Mouse (Mus musculus): ENCODE data around the gene Iqcc. TPM values are rescaled to one million over a fixed set of nuclear protein-coding genes. Genes with fewer than 3 reads are reported as not detected.
A peak's percentile ranks its signal among the peaks of the same experiment; 100 is the strongest.

Gene Iqcc
- polyA plus RNA-seq, 1 experiment from 2014 or later: 23.6 TPM

- ATAC-seq (replicated peaks; ENCODE audit: low FRiP score): no peak
- Histone ChIP-seq H3K27ac (ENCODE audit: low read depth, low read length) (no peak overlapping the region), H3K4me2 (no peak overlapping the region), H3K4me3 (ENCODE audit: low read depth, low read length) (no peak overlapping the region), H3K4me1 (replicated peaks; ENCODE audit: control insufficient read depth, insufficient read depth, low read length) (peaks cover 7% of the 10 kb centered on the region), H3K9me3 (ENCODE audit: control insufficient read depth, low read length) (no peaks in the 10 kb centered on the region), H3K9ac (ENCODE audit: low read depth, low read length) (no peak overlapping the region), H3K27me3 (replicated peaks; ENCODE audit: control insufficient read depth, insufficient read depth, low read length) (no peaks in the 10 kb centered on the region), H3K36me3 (ENCODE audit: control insufficient read depth, insufficient read depth, low read length) (no peaks in the 10 kb centered on the region)
- DNase-seq (ENCODE audit: low spot score): no peak
- WGBS: 72% methylated on average over 7 of the region's 7 CpGs
These were observed 38.6 kb downstream of the Iqcc start for GRCm38 (mm10) chr4:129580347-129580746.

- no peaks in the 10 kb centered on the region for H3K36me3 ChIP-seq (ENCODE audit: control insufficient read depth, insufficient read depth, low read length)
- H3K27ac ChIP-seq (ENCODE audit: low read depth, low read length): no peak within 1 kb of the TSS
- no peak within 1 kb of the TSS; the same call in 1 of the 2 replicates for H3K9ac ChIP-seq (ENCODE audit: low read depth, low read length)
- no peaks in the 10 kb centered on the region for H3K27me3 ChIP-seq (replicated peaks; ENCODE audit: control insufficient read depth, insufficient read depth, low read length)
- H3K4me3 ChIP-seq (ENCODE audit: low read depth, low read length): no peak within 1 kb of the TSS
- ATAC-seq (replicated peaks; ENCODE audit: low FRiP score) (no peak), DNase-seq (ENCODE audit: low spot score) (no peak)
- H3K4me1 ChIP-seq (replicated peaks; ENCODE audit: control insufficient read depth, insufficient read depth, low read length): peaks cover 4% of the 10 kb centered on the region
- H3K4me2 ChIP-seq: peak within 1 kb of the TSS; percentile 42
- no peaks in the 10 kb centered on the region for H3K9me3 ChIP-seq (ENCODE audit: control insufficient read depth, low read length)
- 63% methylated on average over 5 of the region's 5 CpGs for WGBS
These were observed 40.4 kb downstream of the Iqcc start, which contains the start of gene Fam167b for GRCm38 (mm10) chr4:129578466-129578865. Gene Fam167b, minus strand, starts transcription at chr4:129578549.

GRCm38 (mm10) chr4:129577688-129578087 is 41.2 kb downstream of the Iqcc start:
- no peak overlapping the region for H3K4me3 ChIP-seq (ENCODE audit: low read depth, low read length)
- H3K27me3 ChIP-seq (replicated peaks; ENCODE audit: control insufficient read depth, insufficient read depth, low read length): no peaks in the 10 kb centered on the region
- no peaks in the 10 kb centered on the region for H3K9me3 ChIP-seq (ENCODE audit: control insufficient read depth, low read length)
- no peaks in the 10 kb centered on the region for H3K36me3 ChIP-seq (ENCODE audit: control insufficient read depth, insufficient read depth, low read length)
- H3K4me2 ChIP-seq: peak overlapping the region; percentile 42; the same call in 1 of the 2 replicates
- no peak overlapping the region for H3K27ac ChIP-seq (ENCODE audit: low read depth, low read length)
- WGBS: 73% methylated on average over 7 of the region's 7 CpGs
- DNase-seq (ENCODE audit: low spot score): no peak
- H3K9ac ChIP-seq (ENCODE audit: low read depth, low read length): no peak overlapping the region; the same call in 1 of the 2 replicates
- peaks cover 4% of the 10 kb centered on the region for H3K4me1 ChIP-seq (replicated peaks; ENCODE audit: control insufficient read depth, insufficient read depth, low read length)
- ATAC-seq (replicated peaks; ENCODE audit: low FRiP score): no peak

- 36% methylated on average over 21 of the region's 21 CpGs for WGBS
- Histone ChIP-seq H3K9me3 (ENCODE audit: control insufficient read depth, low read length) (no peaks in the 10 kb centered on the region), H3K27ac (ENCODE audit: low read depth, low read length) (no peak overlapping the region), H3K36me3 (ENCODE audit: control insufficient read depth, insufficient read depth, low read length) (no peaks in the 10 kb centered on the region), H3K9ac (ENCODE audit: low read depth, low read length) (no peak overlapping the region), H3K4me2 (peak overlapping the region; percentile 42), H3K4me3 (ENCODE audit: low read depth, low read length) (no peak overlapping the region; the same call in 1 of the 2 replicates), H3K4me1 (replicated peaks; ENCODE audit: control insufficient read depth, insufficient read depth, low read length) (peaks cover 4% of the 10 kb centered on the region), H3K27me3 (replicated peaks; ENCODE audit: control insufficient read depth, insufficient read depth, low read length) (no peaks in the 10 kb centered on the region)
- DNase-seq (ENCODE audit: low spot score) (peak; percentile 56), ATAC-seq (replicated peaks; ENCODE audit: low FRiP score) (no peak)
These were observed 41.9 kb downstream of the Iqcc start for GRCm38 (mm10) chr4:129576863-129577491.

GRCm38 (mm10) chr4:129575171-129575844 is 43.6 kb downstream of the Iqcc start:
- ATAC-seq (replicated peaks; ENCODE audit: low FRiP score): no peak
- 39% methylated on average over 7 of the region's 8 CpGs for WGBS

GRCm38 (mm10) chr4:129573430-129573829 is 45.5 kb downstream of the Iqcc start, which contains the start of gene Lck:
Gene Lck, minus strand, starts transcription at chr4:129573641.
- no peaks in the 10 kb centered on the region for H3K36me3 ChIP-seq (ENCODE audit: control insufficient read depth, insufficient read depth, low read length)
- 66% methylated on average over 8 of the region's 8 CpGs for WGBS
- ATAC-seq (replicated peaks; ENCODE audit: low FRiP score) (no peak), DNase-seq (ENCODE audit: low spot score) (no peak)
- H3K27me3 ChIP-seq (replicated peaks; ENCODE audit: control insufficient read depth, insufficient read depth, low read length): no peaks in the 10 kb centered on the region
- H3K9me3 ChIP-seq (ENCODE audit: control insufficient read depth, low read length): no peaks in the 10 kb centered on the region
- H3K27ac ChIP-seq (ENCODE audit: low read depth, low read length): peak within 1 kb of the TSS; percentile 53; the same call in 1 of the 2 replicates
- no peak within 1 kb of the TSS for H3K4me2 ChIP-seq
- peaks cover 4% of the 10 kb centered on the region for H3K4me1 ChIP-seq (replicated peaks; ENCODE audit: control insufficient read depth, insufficient read depth, low read length)
- no peak within 1 kb of the TSS for H3K4me3 ChIP-seq (ENCODE audit: low read depth, low read length)
- H3K9ac ChIP-seq (ENCODE audit: low read depth, low read length): no peak within 1 kb of the TSS

More at GRCm38 (mm10) chr4:129575171-129575844, 43.6 kb downstream of the Iqcc start:
- no peak overlapping the region for H3K9ac ChIP-seq (ENCODE audit: low read depth, low read length)
- H3K27ac ChIP-seq (ENCODE audit: low read depth, low read length): no peak overlapping the region; the same call in 1 of the 2 replicates
- H3K9me3 ChIP-seq (ENCODE audit: control insufficient read depth, low read length): no peaks in the 10 kb centered on the region
- H3K4me1 ChIP-seq (replicated peaks; ENCODE audit: control insufficient read depth, insufficient read depth, low read length): peaks cover 4% of the 10 kb centered on the region
- no peaks in the 10 kb centered on the region for H3K27me3 ChIP-seq (replicated peaks; ENCODE audit: control insufficient read depth, insufficient read depth, low read length)
- H3K4me3 ChIP-seq (ENCODE audit: low read depth, low read length): no peak overlapping the region
- DNase-seq (ENCODE audit: low spot score): no peak
- H3K36me3 ChIP-seq (ENCODE audit: control insufficient read depth, insufficient read depth, low read length): no peaks in the 10 kb centered on the region
- peak overlapping the region; percentile 19; the same call in 1 of the 2 replicates for H3K4me2 ChIP-seq

- Histone ChIP-seq H3K27me3 (replicated peaks; ENCODE audit: control insufficient read depth, insufficient read depth, low read length) (no peaks in the 10 kb centered on the region), H3K9ac (ENCODE audit: low read depth, low read length) (no peak overlapping the region), H3K4me1 (replicated peaks; ENCODE audit: control insufficient read depth, insufficient read depth, low read length) (peaks cover 4% of the 10 kb centered on the region), H3K36me3 (ENCODE audit: control insufficient read depth, insufficient read depth, low read length) (no peaks in the 10 kb centered on the region), H3K4me2 (no peak overlapping the region), H3K9me3 (ENCODE audit: control insufficient read depth, low read length) (no peaks in the 10 kb centered on the region), H3K4me3 (ENCODE audit: low read depth, low read length) (no peak overlapping the region), H3K27ac (ENCODE audit: low read depth, low read length) (peak overlapping the region; percentile 53; the same call in 1 of the 2 replicates)
- DNase-seq (ENCODE audit: low spot score): no peak
- WGBS: 95% methylated on average over 4 of the region's 4 CpGs
- ATAC-seq (replicated peaks; ENCODE audit: low FRiP score): no peak
These were observed 45.9 kb downstream of the Iqcc start for GRCm38 (mm10) chr4:129573093-129573370.

- Histone ChIP-seq H3K36me3 (ENCODE audit: control insufficient read depth, insufficient read depth, low read length) (no peaks in the 10 kb centered on the region), H3K9me3 (ENCODE audit: control insufficient read depth, low read length) (no peaks in the 10 kb centered on the region), H3K27ac (ENCODE audit: low read depth, low read length) (peak overlapping the region; percentile 53; the same call in 1 of the 2 replicates), H3K4me3 (ENCODE audit: low read depth, low read length) (no peak overlapping the region), H3K4me2 (no peak overlapping the region), H3K4me1 (replicated peaks; ENCODE audit: control insufficient read depth, insufficient read depth, low read length) (peaks cover 4% of the 10 kb centered on the region), H3K9ac (ENCODE audit: low read depth, low read length) (no peak overlapping the region), H3K27me3 (replicated peaks; ENCODE audit: control insufficient read depth, insufficient read depth, low read length) (no peaks in the 10 kb centered on the region)
- ATAC-seq (replicated peaks; ENCODE audit: low FRiP score): no peak
- DNase-seq (ENCODE audit: low spot score): no peak
- 72% methylated on average over 13 of the region's 13 CpGs for WGBS
These were observed 46.4 kb downstream of the Iqcc start for GRCm38 (mm10) chr4:129572236-129573092.

Measured in liver, embryonic 11.5 days (tissue).